Mouse (Mus musculus) megakaryocyte, embryonic 14.5 days (primary cell): ENCODE data around the gene Paqr5. TPM values are rescaled to one million over a fixed set of nuclear protein-coding genes. Genes with fewer than 3 reads are reported as not detected.
A peak's percentile ranks its signal among the peaks of the same experiment; 100 is the strongest.

ENCODE experiments used
- H3K27me3 ChIP-seq: replicated peaks from 2 replicates; pipeline ENCODE3; 2012; ENCODE audit warnings: inconsistent platforms
- H3K36me3 ChIP-seq: replicated peaks from 2 replicates; pipeline ENCODE3; 2012; ENCODE audit warnings: low read length, inconsistent platforms, mixed read lengths
- H3K4me1 ChIP-seq: 2 replicates; pipeline ENCODE4 v1.6.1; 2012; ENCODE audit warnings: inconsistent platforms
- H3K4me3 ChIP-seq: replicated peaks from 2 replicates; pipeline ENCODE3; 2012; ENCODE audit warnings: moderate library complexity, mild to moderate bottlenecking, inconsistent platforms
- H3K9me3 ChIP-seq: 2 replicates; pipeline ENCODE4 v1.6.1; 2012; ENCODE audit warnings: inconsistent platforms
- FLI1 ChIP-seq: IDR thresholded peaks from 2 replicates; pipeline ENCODE4 v1.6.1; 2012; ENCODE audit warnings: low read length, inconsistent platforms, mixed read lengths
- GATA1 ChIP-seq: IDR thresholded peaks from 3 replicates; pipeline ENCODE4 v1.6.1; 2012; ENCODE audit warnings: mixed read lengths, low read length, inconsistent platforms, borderline replicate concordance
- polyA plus RNA-seq: library from polyadenylated mRNA; stranded (reverse); fragments of >175 nt; gene quantifications from 2 replicates; pipeline ENCODE4 v1.2.3, GENCODE M21; 2012; ENCODE audit warnings: low replicate concordance; ENCODE audit not compliant: insufficient read depth

Paqr5 gene
- polyA plus RNA-seq, 1 experiment, result 0.06 TPM

DNA sequence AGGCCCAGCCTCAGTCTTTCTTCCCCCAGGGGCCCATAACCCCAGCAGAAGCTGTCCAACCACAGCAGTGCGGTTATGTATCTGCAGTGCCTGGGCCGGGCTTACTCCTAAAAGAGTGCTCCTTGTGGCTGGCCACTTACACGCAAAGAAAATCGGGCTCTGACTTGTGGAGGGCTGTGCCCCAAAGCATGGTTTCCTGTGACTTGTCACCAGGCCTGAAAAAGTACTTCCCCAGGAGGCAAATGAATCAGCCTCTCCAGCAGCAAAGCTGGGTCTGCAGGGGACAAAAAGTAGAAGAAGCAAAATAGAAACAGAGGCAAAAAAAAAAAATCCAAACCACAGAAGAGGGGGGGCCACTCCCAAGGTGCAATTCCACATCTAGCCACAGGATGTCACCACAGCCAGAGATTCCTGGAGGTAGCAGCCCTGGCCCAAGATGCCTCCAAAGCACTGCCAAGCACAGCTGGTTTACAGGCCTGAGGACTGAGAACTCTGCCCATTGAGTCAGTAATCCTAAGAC lies 61.2 kb downstream of the Paqr5 start:
- Histone ChIP-seq H3K27me3 (peaks cover 78% of the 10 kb centered on the region), H3K4me3 (no peak overlapping the region), H3K4me1 (peaks cover 27% of the 10 kb centered on the region), H3K9me3 (no peaks in the 10 kb centered on the region), H3K36me3 (no peaks in the 10 kb centered on the region)
- TF ChIP-seq FLI1 (no peak), GATA1 (no peak)

DNA sequence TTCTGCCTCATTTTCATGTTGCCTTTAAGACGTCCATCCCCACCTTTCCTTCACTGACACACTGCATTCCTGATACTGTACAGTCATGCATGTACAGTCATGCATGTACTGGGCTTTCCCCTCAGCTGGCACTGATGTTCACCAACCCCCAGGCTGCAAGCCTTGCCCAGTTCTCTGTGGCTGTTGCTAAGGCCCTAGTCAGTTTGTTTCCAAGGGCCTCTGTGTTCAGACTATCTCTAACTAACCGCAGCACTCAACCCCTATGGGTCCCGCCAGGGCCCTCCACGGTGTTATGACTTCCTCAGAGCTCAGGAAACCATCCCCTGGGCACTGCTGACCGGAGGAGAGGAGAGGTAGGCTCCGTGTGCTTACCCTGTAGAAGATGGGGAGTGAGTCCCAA lies 63.3 kb downstream of the Paqr5 start:
- Histone ChIP-seq H3K9me3 (no peaks in the 10 kb centered on the region), H3K4me1 (peaks cover 27% of the 10 kb centered on the region), H3K36me3 (no peaks in the 10 kb centered on the region), H3K4me3 (no peak overlapping the region), H3K27me3 (peaks cover 67% of the 10 kb centered on the region)
- TF ChIP-seq GATA1 (no peak), FLI1 (no peak)

DNA sequence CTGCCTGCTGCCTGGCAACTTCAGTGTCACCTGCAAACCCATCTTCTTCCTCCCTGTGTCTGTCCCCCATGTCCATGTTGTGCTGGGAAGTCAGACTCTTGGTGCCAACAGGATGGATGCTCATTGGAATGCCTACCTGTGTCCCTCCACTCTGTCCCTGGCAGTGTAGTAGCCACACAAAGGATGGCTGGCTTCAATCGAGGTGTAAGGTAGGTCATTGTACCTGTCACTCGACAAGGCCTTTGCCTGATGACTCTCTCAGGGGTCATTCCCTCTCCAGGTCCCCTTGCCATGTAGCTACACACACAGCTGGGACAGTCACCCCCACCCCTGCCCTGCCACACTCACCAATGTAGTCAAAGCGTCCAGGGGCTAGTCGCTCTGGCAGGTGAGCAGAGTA lies 65.5 kb downstream of the Paqr5 start:
- H3K36me3 ChIP-seq, result no peaks in the 10 kb centered on the region
- peaks cover 26% of the 10 kb centered on the region for H3K4me1 ChIP-seq
- TF ChIP-seq FLI1 (no peak), GATA1 (no peak)
- no peaks in the 10 kb centered on the region for H3K9me3 ChIP-seq
- peak overlapping the region; percentile 23 for H3K4me3 ChIP-seq
- H3K27me3 ChIP-seq, result peaks cover 64% of the 10 kb centered on the region

DNA sequence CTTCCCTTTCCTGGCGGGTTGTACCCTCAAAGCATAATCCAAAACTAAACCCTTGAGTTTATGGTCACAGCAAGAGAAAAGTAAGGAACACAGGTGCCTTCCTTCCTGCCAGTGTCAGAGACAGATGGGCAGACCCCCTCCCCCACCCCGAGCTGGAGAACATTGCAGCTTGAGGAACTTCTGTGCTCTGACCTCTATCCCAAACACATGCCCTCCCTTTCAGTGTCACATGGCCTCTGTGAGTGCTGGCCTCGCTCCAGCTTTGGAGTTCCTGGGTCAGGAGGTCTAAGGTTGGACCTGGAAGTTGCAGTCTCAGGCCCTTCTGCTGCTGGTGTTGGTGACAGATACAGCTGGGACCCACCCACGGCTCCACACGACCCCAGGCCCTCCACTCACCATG lies 65.9 kb downstream of the Paqr5 start:
- Histone ChIP-seq H3K4me1 (peaks cover 22% of the 10 kb centered on the region), H3K27me3 (peaks cover 66% of the 10 kb centered on the region)
- TF ChIP-seq FLI1 (no peak), GATA1 (no peak)

DNA sequence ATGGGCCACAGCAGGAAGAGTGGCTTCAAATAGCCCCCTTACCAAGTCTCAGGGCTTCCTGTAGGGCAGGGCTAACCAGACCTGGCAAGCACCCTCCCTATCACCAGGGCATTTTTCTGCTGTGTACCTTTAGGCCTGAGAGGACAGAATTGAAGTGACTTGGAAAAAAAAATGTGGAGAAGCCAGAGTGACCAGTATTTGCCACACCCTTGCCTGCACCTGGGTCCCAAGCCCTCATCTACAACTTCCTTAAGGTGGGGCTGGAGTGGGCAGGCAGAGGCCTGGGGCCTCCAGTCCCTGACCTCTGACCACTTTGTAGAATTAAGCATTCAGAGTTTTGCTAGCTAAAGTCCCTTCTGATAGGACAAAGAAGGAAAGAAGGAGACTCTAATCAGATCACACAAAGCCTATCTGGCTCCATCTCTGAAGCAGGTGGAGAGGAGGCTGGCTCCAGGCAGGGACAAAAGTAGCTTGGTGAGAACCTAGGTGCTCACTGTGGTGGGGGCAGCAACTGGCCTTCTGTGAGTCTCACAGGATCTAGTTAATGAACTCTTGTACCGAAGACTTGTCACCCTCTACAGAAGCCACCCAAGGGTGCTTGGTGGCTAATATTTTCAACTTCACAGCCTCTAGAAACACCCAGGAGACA lies 66.6 kb downstream of the Paqr5 start:
- no peaks in the 10 kb centered on the region for H3K36me3 ChIP-seq
- peaks cover 15% of the 10 kb centered on the region for H3K4me1 ChIP-seq
- H3K9me3 ChIP-seq, result no peaks in the 10 kb centered on the region
- H3K27me3 ChIP-seq, result peaks cover 66% of the 10 kb centered on the region
- TF ChIP-seq FLI1 (no peak), GATA1 (no peak)
- H3K4me3 ChIP-seq, result no peak overlapping the region

More for the DNA sequence above, 65.9 kb downstream of the Paqr5 start:
- Histone ChIP-seq H3K4me3 (no peak overlapping the region), H3K9me3 (no peaks in the 10 kb centered on the region), H3K36me3 (no peaks in the 10 kb centered on the region)

DNA sequence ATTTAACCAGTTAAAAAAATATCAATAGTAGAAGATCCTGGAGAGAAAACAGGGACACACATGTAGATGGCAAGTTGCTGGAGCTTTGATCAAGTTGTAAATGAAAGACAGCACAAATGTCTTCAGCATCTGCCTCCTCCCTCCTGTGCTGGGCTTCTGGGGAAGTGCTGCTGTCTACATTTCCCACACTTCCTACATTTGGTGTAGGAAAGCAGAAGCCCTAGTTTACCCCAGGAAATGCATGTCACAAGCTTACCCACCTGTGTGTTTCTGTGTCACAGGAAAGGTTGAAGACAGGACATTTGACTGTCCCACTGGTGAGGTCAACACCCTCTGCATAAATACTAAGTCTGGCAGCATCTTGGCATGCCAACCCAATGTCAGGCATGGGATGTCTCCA lies 71.9 kb downstream of the Paqr5 start:
- TF ChIP-seq FLI1, result no peak
- TF ChIP-seq GATA1, result no peak
- Histone ChIP-seq H3K9me3 (no peaks in the 10 kb centered on the region), H3K4me1 (no peaks in the 10 kb centered on the region; the same call in 1 of the 2 replicates), H3K36me3 (no peaks in the 10 kb centered on the region), H3K4me3 (no peak overlapping the region), H3K27me3 (peaks cover 62% of the 10 kb centered on the region)

DNA sequence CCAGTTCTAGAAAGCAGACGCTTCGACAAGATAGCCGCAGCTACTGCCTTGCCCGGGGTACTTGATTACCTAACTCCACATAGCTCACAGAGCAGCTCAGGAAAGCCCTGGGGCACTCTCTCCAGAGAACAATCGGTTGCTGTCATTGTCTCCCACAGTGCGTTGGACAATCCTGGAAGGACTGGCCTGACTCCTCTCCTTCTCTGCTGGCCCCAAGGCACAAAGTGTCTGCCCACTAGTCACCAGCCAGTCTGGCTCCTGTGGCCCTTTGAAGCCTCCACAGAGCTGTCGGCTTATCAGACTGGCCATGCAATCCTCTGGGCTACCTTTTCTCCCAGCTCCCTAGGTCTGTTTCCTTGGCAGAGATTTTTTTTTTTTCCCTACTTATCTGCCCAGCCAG lies 74.4 kb downstream of the Paqr5 start:
- H3K36me3 ChIP-seq, result no peaks in the 10 kb centered on the region
- TF ChIP-seq GATA1 (no peak), FLI1 (no peak)
- peaks cover 67% of the 10 kb centered on the region for H3K27me3 ChIP-seq
- H3K4me1 ChIP-seq, result peaks cover 10% of the 10 kb centered on the region
- H3K9me3 ChIP-seq, result no peaks in the 10 kb centered on the region
- H3K4me3 ChIP-seq, result no peak overlapping the region

DNA sequence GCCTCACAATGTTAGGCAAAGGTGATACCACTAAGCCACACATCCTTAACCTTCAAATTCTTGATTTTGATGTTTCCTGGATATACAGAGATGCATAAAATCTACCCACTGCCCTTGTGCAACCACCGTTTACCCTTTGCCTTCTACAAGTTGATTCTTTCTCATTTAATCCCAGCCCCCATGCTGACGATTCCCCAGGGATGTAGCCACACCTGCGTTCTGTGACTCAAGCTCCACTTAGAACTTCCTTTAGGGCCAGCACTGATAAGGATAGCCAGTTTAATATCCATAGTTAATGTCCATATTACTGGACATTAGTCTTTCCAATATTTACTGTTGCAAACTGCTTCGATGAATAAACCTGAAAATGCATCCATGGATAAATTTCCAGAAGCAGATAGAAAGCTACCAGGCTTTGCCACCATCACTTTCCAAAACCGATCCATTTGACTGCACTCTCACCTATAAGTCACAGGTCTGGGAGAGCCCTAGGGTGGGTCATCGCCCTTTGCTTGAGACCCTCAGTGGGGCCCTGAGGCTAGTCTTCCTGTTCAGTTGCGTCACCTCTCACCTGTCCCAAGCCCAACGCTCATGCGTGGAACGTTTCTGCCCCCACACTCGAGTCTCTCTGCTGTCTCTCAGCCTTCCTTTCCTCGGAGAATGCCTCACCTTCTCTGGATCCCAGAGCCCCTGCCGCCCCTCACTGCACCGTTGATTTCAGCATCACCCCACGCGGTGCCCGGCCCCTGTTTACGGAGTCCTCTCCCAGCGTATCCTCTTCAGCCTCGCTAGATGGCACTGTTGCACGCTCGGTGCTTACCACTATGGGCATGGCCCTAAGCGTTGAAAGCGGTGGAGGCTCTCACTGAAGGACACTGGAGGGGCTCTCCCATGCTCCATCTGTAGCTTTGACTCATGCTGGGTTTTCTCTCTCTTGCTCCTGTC lies 79.0 kb downstream of the Paqr5 start:
- H3K9me3 ChIP-seq, result no peaks in the 10 kb centered on the region
- peaks cover 34% of the 10 kb centered on the region for H3K27me3 ChIP-seq
- TF ChIP-seq FLI1 (no peak), GATA1 (no peak)
- H3K4me3 ChIP-seq, result peak overlapping the region; percentile 86
- H3K36me3 ChIP-seq, result peaks cover 14% of the 10 kb centered on the region
- peaks cover 22% of the 10 kb centered on the region for H3K4me1 ChIP-seq

DNA sequence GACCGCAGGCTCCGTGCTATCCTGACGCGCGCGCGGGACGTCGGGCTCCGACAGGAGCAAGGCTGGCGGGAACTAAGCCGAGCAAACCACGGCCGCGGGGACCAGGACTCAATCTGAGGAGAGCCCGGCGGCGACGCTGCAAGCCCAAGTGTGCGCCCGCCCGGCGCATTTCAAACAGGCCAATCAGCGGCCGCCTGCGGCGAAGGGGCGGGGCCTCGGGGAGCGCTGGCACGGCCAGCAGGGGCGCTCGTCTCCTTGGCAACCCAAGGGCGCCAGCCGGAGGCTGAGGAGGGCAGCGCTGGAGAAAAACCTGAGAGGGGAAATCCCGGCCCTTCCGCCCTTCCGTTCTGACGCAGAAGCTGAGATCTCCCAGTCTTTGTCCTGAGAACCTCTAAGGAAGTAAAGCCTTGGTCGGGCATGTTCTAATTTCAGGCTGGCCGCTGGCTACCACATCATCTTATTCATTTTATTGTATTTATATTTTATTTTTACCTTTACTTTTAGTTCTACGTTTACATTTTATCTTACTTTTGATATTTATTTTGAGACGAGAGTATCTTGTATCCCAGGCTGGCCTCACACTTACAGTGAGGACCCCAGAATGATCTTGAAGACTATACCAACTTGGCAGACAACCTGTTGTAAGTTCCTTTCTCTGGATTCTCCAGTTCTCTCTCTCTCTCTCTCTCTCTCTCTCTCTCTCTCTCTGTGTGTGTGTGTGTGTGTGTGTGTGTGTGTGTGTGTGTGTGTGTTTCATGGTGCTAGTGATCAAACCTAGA lies 79.8 kb downstream of the Paqr5 start, which contains the start of gene Kif23:
Gene Kif23, minus strand, starts transcription at position 152 of the 779 bp plus-strand sequence.
- Histone ChIP-seq H3K9me3 (no peaks in the 10 kb centered on the region), H3K27me3 (peaks cover 28% of the 10 kb centered on the region), H3K4me1 (peaks cover 28% of the 10 kb centered on the region), H3K4me3 (peak within 1 kb of the TSS; percentile 97), H3K36me3 (peaks cover 22% of the 10 kb centered on the region)
- no peak for TF ChIP-seq GATA1
- no peak for TF ChIP-seq FLI1

DNA sequence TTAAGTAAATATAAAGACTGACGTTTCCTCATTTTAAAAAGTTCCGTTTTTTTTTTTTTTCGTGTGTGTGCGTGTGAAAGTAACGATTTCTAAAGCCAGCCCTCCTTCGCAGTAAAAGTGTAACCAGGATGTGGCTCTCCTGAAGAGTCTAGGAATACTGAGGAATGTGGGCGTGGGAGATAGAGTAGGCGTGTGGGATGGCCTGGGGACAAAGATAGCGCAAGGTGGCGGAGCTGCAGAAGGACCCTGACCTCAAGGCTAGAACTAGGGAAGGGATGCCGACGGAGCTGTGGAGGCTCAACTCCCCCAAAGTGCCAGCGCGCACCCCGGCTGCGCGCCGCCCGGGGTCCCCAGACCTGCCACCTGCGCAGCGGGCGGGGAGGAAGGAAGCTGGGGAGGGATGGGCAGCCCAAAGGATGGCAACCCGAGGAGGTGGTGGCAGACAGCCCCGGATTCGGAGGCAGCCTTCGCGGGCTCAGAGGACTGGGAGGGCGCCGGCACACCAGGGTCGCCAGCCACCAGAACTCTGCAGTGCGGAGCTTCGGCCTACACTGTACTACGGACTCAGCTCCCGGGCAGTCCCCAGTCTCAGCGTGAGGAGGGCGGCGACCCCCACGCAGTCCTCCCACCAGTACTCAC lies 80.6 kb downstream of the Paqr5 start:
- peaks cover 34% of the 10 kb centered on the region for H3K4me1 ChIP-seq
- H3K27me3 ChIP-seq, result peaks cover 24% of the 10 kb centered on the region
- TF ChIP-seq FLI1 (no peak), GATA1 (no peak)
- H3K4me3 ChIP-seq, result peak overlapping the region; percentile 97
- peaks cover 28% of the 10 kb centered on the region for H3K36me3 ChIP-seq
- H3K9me3 ChIP-seq, result no peaks in the 10 kb centered on the region
